Mouse (Mus musculus): ENCODE results near the gene Kcnj9. TPM values are rescaled to one million over a fixed set of nuclear protein-coding genes. Genes with fewer than 3 reads are reported as not detected.

The Kcnj9 gene
- polyA plus RNA-seq, 1 experiment: 3.9 TPM

DNA sequence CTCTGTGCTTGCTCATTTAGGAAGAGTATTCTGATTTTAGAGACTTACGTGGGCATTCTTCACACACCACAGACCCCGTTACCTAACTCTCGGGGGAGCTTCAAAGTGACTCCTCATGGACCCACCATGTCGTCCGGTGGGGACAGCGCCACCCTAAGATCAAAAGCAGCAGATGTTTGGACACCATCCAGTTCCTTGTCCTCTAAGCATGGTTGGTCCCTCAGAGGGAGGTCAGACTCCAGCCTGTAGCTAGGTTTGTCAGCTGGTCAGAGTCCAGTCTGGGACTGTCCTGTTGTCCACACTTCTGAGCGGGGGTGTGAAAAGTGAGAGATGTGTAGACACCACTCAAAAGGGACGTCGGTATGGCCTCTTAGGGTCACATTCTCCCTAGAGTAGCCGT, 17.6 kb upstream of the Kcnj9 start:
- H3K27me3 ChIP-seq (ENCODE audit: control insufficient read depth, insufficient read depth, low read length): no peaks in the 10 kb centered on the region; the same call in none of the 2 replicates
- WGBS: 76% methylated on average over 10 of the region's 10 CpGs
- no peak overlapping the region for H3K4me3 ChIP-seq (ENCODE audit: extremely low read depth, insufficient read depth, insufficient read length)
- no peak for DNase-seq (ENCODE audit: low read depth in 1 of 2, low spot score in 2 of 2)
- H3K4me1 ChIP-seq (ENCODE audit: control insufficient read depth, insufficient read depth, insufficient read length): no peaks in the 10 kb centered on the region
- no peak for TF ChIP-seq CTCF (IDR thresholded peaks at IDR 0.05; ENCODE audit: extremely low read depth, insufficient read depth, insufficient read length, insufficient replicate concordance)
- 0 out of 2 replicates have a peak overlapping the region, but pooled peaks have one; percentile 15 for H3K27ac ChIP-seq (ENCODE audit: insufficient read depth, low read length)
- H3K36me3 ChIP-seq (ENCODE audit: control insufficient read depth, insufficient read depth, low read length): no peaks in the 10 kb centered on the region

DNA sequence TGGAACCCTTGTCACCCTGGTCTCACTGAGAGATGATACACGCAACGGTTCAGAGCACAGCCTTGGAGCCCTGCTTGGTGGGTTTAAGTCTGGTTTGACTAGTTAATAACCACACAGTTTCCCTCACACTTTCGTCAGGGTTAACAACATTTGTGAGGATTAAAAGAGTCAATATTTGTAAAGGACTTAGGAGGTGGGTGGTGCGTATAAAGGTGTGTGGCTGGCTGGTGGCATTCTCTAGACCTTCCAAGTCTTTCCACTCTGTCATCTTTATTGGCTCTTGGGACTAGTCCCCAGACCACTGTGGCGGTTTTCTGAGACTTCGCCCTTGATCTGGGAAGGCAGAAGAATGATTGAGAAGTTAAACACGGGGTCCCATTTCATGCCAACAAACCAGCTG, 15.7 kb upstream of the Kcnj9 start:
- H3K4me1 ChIP-seq (ENCODE audit: control insufficient read depth, insufficient read depth, insufficient read length): no peaks in the 10 kb centered on the region
- TF ChIP-seq CTCF (IDR thresholded peaks at IDR 0.05; ENCODE audit: extremely low read depth, insufficient read depth, insufficient read length, insufficient replicate concordance): no peak
- TF ChIP-seq POLR2A (IDR thresholded peaks at IDR 0.05; ENCODE audit: low read depth, low read length): no peak
- H3K4me3 ChIP-seq (ENCODE audit: extremely low read depth, insufficient read depth, insufficient read length): no peak overlapping the region
- WGBS: 78% methylated on average over 7 of the region's 7 CpGs
- no peaks in the 10 kb centered on the region for H3K36me3 ChIP-seq (ENCODE audit: control insufficient read depth, insufficient read depth, low read length)
- H3K27ac ChIP-seq (ENCODE audit: insufficient read depth, low read length): no peak overlapping the region
- peaks cover 8% of the 10 kb centered on the region for H3K27me3 ChIP-seq (ENCODE audit: control insufficient read depth, insufficient read depth, low read length)
- no peak for DNase-seq (ENCODE audit: low read depth in 1 of 2, low spot score in 2 of 2)

DNA sequence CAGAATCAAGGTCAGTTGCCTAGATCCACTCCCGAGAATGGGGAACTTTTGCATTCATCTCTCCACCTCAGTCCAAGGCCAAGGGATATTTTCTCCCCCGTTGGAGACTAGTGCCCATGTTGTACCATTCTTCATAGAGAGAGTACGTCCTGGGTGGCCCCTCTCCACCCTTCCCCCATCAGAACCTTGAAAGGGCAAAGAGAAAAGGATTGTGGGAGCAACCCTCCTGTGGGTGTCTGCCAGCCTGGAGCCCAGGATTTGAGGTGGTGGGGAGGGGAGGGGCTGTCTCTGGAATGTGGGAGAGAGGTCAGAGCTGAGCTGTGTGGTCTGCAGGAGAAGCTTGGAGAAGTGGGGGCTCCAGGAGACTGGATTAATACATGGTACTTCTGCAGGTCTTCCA, 14.8 kb upstream of the Kcnj9 start:
- no peak for DNase-seq (ENCODE audit: low read depth in 1 of 2, low spot score in 2 of 2)
- WGBS: 71% methylated on average over 3 of the region's 3 CpGs
- no peaks in the 10 kb centered on the region for H3K4me1 ChIP-seq (ENCODE audit: control insufficient read depth, insufficient read depth, insufficient read length)
- H3K27me3 ChIP-seq (ENCODE audit: control insufficient read depth, insufficient read depth, low read length): peaks cover 8% of the 10 kb centered on the region
- no peaks in the 10 kb centered on the region for H3K36me3 ChIP-seq (ENCODE audit: control insufficient read depth, insufficient read depth, low read length)
- H3K4me3 ChIP-seq (ENCODE audit: extremely low read depth, insufficient read depth, insufficient read length): no peak overlapping the region
- TF ChIP-seq POLR2A (IDR thresholded peaks at IDR 0.05; ENCODE audit: low read depth, low read length): no peak
- H3K27ac ChIP-seq (ENCODE audit: insufficient read depth, low read length): no peak overlapping the region

DNA sequence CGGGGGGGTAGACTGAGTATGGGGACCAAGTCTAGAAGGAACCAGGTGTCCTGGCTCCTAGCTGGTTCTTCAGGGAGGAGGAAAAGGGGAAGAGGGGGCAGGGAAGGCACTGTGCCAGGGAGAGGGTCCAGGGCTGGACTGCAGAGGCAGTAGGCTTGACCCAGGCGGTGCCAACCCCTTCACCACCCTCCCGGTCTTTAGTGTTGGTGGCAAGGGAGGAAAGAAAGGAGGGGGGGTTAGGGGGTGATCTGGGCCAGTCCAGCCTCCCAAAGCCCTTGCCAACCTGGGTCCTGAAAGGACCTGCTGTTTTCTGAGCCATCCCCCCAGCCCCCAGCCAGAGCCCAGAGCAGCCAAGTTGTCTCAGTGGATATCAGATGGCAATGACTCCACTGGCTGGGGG, 13.6 kb upstream of the Kcnj9 start:
- TF ChIP-seq CTCF (IDR thresholded peaks at IDR 0.05; ENCODE audit: extremely low read depth, insufficient read depth, insufficient read length, insufficient replicate concordance): no peak
- no peak for TF ChIP-seq POLR2A (IDR thresholded peaks at IDR 0.05; ENCODE audit: low read depth, low read length)
- H3K27ac ChIP-seq (ENCODE audit: insufficient read depth, low read length): 0 out of 2 replicates have a peak overlapping the region, but pooled peaks have one; percentile 9
- H3K27me3 ChIP-seq (ENCODE audit: control insufficient read depth, insufficient read depth, low read length): peaks cover 8% of the 10 kb centered on the region
- no peaks in the 10 kb centered on the region for H3K4me1 ChIP-seq (ENCODE audit: control insufficient read depth, insufficient read depth, insufficient read length)
- no peak overlapping the region; the same call in 1 of the 2 replicates for H3K4me3 ChIP-seq (ENCODE audit: extremely low read depth, insufficient read depth, insufficient read length)
- no peaks in the 10 kb centered on the region for H3K36me3 ChIP-seq (ENCODE audit: control insufficient read depth, insufficient read depth, low read length)
- no peak for DNase-seq (ENCODE audit: low read depth in 1 of 2, low spot score in 2 of 2)
- 59% methylated on average over 2 of the region's 3 CpGs for WGBS

DNA sequence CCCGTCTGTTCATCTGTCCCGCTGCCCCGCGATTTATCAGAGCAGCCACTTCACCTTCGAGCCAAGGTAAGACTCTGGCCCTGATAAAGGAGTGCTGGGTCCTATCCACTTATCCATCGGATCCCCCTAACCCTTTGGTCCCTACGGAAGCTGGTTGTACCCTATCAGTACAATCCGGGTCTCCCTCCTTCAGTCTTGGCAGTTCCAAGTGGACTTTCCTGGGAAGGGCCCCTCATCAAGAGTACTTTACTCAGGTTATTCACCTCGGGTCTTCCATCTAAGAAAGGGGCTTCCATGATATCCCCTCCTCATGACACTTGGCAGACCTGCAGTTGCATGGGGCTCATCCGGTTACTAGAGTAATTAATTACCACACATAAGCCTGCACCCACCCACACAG, 12.3 kb upstream of the Kcnj9 start:
- 24% methylated on average over 10 of the region's 10 CpGs for WGBS
- Histone ChIP-seq H3K27ac (ENCODE audit: insufficient read depth, low read length) (no peak overlapping the region), H3K4me3 (ENCODE audit: extremely low read depth, insufficient read depth, insufficient read length) (peak overlapping the region; percentile 28; the same call in 1 of the 2 replicates), H3K36me3 (ENCODE audit: control insufficient read depth, insufficient read depth, low read length) (no peaks in the 10 kb centered on the region), H3K27me3 (ENCODE audit: control insufficient read depth, insufficient read depth, low read length) (peaks cover 9% of the 10 kb centered on the region), H3K4me1 (ENCODE audit: control insufficient read depth, insufficient read depth, insufficient read length) (no peaks in the 10 kb centered on the region)
- no peak for DNase-seq (ENCODE audit: low read depth in 1 of 2, low spot score in 2 of 2)
- TF ChIP-seq CTCF (IDR thresholded peaks at IDR 0.05; ENCODE audit: extremely low read depth, insufficient read depth, insufficient read length, insufficient replicate concordance) (no peak), POLR2A (IDR thresholded peaks at IDR 0.05; ENCODE audit: low read depth, low read length) (no peak)

DNA sequence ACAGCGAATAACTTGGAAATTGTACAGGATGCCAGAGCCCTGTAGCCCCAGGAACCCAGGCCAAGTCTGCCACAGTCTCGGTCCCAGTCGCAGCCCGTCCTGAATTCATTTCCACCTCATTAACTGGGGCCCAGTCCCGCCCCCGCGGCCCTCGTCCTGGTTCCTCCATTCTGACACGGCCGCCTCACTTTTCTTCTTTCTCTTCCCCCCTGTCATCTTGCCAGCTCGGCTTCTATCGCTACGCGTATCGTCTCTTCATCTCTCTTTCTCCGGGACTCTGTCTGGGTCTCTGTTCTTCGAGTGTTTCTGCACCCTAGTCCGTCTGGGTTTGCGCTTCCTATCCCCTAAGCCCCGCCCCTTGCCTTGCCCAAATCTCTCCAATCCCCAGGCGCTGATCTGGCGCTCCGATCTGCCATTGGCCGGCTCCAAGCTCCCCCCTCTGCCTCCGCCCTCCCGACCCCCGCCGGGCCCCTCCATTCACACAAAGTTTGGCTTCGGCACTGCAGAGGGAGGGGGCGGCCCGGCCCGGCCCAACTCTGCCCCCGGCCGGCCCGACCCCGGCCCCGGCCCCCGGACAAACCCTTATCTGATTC, 11.7 kb upstream of the Kcnj9 start, which contains the start of gene Kcnj10:
Kcnj10 (plus strand) TSS at position 482 of the 593 bp plus-strand sequence.
- peaks cover 9% of the 10 kb centered on the region for H3K27me3 ChIP-seq (ENCODE audit: control insufficient read depth, insufficient read depth, low read length)
- H3K36me3 ChIP-seq (ENCODE audit: control insufficient read depth, insufficient read depth, low read length): no peaks in the 10 kb centered on the region
- TF ChIP-seq CTCF (IDR thresholded peaks at IDR 0.05; ENCODE audit: extremely low read depth, insufficient read depth, insufficient read length, insufficient replicate concordance) (no peak), POLR2A (IDR thresholded peaks at IDR 0.05; ENCODE audit: low read depth, low read length) (no peak)
- 3% methylated on average over 38 of the region's 38 CpGs for WGBS
- H3K27ac ChIP-seq (ENCODE audit: insufficient read depth, low read length): no peak within 1 kb of the TSS
- H3K4me1 ChIP-seq (ENCODE audit: control insufficient read depth, insufficient read depth, insufficient read length): no peaks in the 10 kb centered on the region
- H3K4me3 ChIP-seq (ENCODE audit: extremely low read depth, insufficient read depth, insufficient read length): peak within 1 kb of the TSS; percentile 38; the same call in 1 of the 2 replicates
- peak in 1 of 2 experiments; percentile 56 for DNase-seq (ENCODE audit: low read depth in 1 of 2, low spot score in 2 of 2)

DNA sequence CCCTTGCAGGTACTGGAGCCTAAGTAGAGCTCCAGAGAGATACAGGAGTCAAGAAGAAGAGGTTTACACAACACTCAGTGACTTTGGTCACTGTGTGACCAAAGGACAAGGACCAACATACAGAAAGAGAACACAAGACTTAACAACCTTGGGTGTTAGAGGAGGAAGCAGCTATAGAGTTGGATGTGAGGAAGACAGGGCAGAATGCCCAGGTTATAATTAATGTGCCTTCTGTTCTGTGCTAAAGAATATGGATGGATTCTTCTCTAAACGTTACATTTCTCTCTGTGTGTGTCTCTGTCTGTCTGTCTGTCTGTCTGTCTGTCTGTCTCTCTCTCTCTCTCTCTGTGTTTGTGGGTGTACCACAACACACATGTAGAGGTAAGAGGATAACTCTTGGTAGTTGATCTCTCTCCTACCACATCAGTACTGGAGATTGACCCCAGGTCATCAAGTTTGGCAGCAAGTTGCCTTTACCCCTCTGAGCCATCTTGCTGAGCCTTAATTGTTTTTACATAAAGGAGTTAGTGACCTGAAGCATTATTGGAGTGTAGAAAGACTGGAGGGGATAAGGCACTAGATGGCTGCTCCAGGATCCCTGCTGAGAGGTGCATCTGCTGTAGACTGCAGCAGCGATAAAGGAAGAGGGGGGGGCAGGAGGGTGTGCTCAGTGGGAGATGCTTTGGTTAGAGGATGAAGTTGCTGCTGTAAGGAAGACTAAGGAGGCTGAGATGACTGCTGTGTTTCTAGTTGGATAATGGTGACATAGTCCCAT, 8.5 kb upstream of the Kcnj9 start:
- WGBS: 65% methylated on average over 2 of the region's 2 CpGs
- Histone ChIP-seq H3K27me3 (ENCODE audit: control insufficient read depth, insufficient read depth, low read length) (peaks cover 9% of the 10 kb centered on the region), H3K27ac (ENCODE audit: insufficient read depth, low read length) (no peak overlapping the region), H3K4me1 (ENCODE audit: control insufficient read depth, insufficient read depth, insufficient read length) (no peaks in the 10 kb centered on the region), H3K4me3 (ENCODE audit: extremely low read depth, insufficient read depth, insufficient read length) (no peak overlapping the region), H3K36me3 (ENCODE audit: control insufficient read depth, insufficient read depth, low read length) (no peaks in the 10 kb centered on the region)
- TF ChIP-seq POLR2A (IDR thresholded peaks at IDR 0.05; ENCODE audit: low read depth, low read length) (no peak), CTCF (IDR thresholded peaks at IDR 0.05; ENCODE audit: extremely low read depth, insufficient read depth, insufficient read length, insufficient replicate concordance) (no peak)
- no peak for DNase-seq (ENCODE audit: low read depth in 1 of 2, low spot score in 2 of 2)

Measured in spleen, adult 2 months (tissue).